Mouse (Mus musculus): Measurements from ENCODE around the gene Btbd19. TPM values are rescaled to one million over a fixed set of nuclear protein-coding genes. Genes with fewer than 3 reads are reported as not detected.

Gene Btbd19
- 10 to 100 TPM; 22.7 to 24.1 TPM for polyA plus RNA-seq (2017; shearing (Covaris generic))

- no peak for ATAC-seq
Observed at GRCm38 (mm10) chr4:117125348-117125909, at the start of gene Btbd19. Gene Btbd19, minus strand, starts transcription at chr4:117125725.

GRCm38 (mm10) chr4:117169936-117170335 lies 44.4 kb upstream of the Btbd19 start:
- ATAC-seq, result no peak

DNA sequence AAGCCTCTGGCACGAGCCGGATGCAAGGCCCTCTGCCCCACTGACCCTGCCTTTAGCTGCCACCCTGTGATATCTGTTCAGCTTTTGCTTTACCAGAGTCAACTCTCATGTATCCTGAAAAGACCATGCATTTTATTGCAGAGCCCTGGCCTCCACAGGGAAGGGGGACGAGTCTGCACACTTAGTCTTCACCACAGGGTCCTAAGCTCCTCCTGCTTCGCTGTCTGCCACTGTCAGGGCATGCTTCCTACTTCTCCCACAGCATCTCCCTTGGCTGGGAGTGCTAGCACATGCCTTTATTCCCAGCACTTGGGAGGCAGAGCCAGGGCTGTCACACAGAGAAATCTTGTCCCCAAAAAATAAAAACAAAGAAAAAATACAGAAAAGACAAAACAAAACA lies 35.7 kb upstream of the Btbd19 start:
- ATAC-seq, result no peak

DNA sequence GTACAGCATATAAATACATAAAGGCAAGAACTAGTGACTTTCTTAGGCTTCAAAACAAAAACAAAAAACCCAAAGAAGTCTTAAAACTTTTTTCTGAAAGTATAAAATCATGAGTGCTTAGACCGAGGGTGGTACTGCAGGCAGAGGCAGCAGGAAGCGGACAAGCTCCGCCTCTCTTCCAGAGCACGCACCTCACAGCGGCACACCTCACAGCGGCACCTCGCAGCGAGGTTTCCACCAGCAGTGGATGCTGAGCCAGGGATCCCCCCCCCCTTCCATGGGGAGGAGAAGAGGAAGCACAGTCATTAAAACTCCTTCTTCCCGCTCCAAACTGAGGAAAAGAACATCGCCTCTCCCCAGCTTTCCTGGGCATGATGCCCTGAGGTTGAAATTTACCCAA lies 34.1 kb upstream of the Btbd19 start:
- no peak for ATAC-seq

DNA sequence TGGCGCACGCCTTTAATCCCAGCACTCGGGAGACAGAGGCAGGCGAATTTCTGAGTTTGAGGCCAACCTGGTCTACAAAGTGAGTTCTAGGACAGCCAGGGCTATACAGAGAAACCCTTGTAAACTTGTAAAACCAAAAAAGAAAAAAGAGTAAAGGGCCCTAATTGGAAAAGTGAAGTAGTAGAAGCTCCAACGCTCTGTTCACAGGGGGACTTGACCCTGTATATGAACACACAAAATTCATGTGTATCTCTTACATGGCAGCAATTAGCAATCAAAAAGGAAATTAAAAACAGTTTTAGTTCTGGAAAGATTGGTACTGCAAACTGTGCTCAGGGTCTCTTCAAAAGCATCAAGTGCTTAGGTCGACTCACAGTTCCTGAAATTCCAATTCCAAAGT lies 30.8 kb upstream of the Btbd19 start:
- no peak for ATAC-seq

- peak; percentile 97 for ATAC-seq
Observed at GRCm38 (mm10) chr4:117155792-117156355, 30.3 kb upstream of the Btbd19 start, which contains the start of gene Rps8. Gene Rps8, minus strand, starts transcription at chr4:117156243.

- ATAC-seq, result no peak
Observed at GRCm38 (mm10) chr4:117155020-117155791, 29.7 kb upstream of the Btbd19 start.

DNA sequence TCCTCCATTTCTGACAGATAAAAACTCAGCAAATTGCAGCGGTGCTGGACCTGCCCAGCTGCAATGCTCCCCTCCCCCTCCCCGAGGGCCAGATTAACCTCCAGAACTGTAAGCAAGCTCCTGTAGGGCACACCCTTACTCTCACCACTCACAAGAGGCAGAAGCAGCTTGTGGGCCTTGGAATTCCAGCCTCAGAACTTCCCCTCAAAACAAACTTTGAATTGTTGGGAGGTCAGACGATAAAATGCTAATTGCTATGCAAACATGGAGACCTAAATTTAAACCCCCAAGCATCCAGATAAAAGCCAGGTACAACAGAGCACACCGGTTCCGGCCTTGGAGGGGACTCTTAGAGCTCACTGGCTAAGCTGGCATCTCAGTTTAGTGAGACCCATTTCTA lies 27.2 kb upstream of the Btbd19 start:
- no peak for ATAC-seq

DNA sequence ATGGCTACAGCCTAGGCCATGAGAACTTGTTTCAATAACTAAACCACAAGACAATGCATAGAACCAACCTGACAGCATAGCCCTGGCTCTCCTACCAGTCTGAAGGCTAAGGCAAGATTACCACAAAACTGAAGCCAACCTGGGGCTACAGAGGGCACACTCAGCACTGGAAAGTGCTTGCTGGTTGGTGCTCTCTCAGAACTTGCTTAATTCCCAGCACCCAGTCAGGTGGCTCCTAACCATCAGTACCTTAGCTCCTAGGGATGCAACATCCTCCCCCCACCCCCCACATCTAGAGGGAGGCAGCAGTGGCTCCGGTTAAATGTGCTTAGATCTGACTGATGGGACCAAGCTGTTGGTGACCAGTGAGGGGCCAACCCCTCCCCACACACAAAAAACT lies 25.9 kb upstream of the Btbd19 start:
- ATAC-seq, result no peak

DNA sequence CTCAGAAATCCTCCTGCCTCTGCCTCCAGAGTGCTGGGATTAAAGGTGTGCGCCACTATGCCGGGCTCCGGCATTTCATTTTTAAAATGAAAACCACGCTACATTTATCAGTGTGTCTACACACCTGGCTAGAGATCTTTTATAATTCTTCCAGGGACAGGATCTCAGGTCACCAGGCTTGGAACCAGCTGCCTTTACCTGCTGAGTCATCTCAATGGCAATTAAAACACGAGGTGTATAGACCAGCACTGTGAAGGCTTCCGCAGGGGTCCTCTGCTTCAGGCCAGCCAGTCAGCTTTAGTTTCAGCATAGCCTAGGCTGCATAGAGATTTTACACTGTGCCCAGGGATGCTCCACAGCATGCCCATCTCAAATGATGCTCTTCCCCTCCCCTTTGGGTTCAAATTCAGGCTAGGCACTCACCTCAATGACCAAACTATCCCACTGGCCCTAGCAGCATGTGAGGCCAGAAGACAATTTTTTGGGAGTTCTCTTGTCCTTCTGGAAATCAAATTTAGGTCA lies 24.7 kb upstream of the Btbd19 start:
- no peak for ATAC-seq

- ATAC-seq, result no peak
Observed at GRCm38 (mm10) chr4:117149291-117150211, 24.0 kb upstream of the Btbd19 start.

GRCm38 (mm10) chr4:117148815-117149214 lies 23.3 kb upstream of the Btbd19 start:
- ATAC-seq, result no peak

GRCm38 (mm10) chr4:117148047-117148713 lies 22.7 kb upstream of the Btbd19 start:
- no peak for ATAC-seq

GRCm38 (mm10) chr4:117146176-117146575 lies 20.7 kb upstream of the Btbd19 start:
- ATAC-seq, result peak; percentile 82

GRCm38 (mm10) chr4:117145248-117145647 lies 19.7 kb upstream of the Btbd19 start:
- no peak for ATAC-seq

DNA sequence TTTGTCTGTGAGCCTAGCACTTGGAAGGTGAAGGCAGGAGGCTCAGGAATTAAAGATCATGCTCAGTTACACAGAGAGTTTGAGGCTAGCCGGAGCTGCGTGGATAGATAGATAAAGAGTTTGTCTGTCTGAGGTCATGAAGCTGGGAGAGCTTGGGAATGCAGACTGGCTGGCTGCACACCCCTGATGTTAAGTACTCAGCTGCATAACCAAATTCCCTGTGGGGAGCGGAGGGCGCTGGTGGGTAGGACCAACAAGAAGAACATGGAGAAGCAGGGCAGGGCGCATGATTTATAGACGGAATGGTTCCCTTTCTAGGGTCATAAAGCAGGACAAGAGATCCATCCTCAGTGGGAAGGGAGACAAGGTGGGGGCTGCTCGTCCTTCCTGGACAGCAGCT lies 17.5 kb upstream of the Btbd19 start:
- ATAC-seq, result no peak

DNA sequence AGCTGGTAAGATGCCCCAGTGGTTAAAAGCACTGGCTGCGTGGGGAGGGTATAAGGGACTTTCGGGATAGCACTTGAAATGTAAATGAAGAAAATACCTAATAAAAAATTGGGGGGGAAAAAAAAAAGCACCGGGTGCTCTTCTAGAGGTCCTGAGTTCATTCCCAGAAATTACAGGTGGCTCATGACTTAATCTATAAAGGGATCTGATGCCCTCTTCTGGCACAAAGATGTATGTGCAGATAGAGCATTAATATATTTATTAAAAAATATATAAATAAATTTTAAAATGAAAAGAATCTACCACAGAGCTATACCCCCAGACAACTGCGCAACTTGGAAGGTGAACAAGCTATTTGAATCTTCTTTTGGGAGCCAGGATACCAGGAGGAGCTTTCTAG lies 15.1 kb upstream of the Btbd19 start:
- ATAC-seq, result no peak

DNA sequence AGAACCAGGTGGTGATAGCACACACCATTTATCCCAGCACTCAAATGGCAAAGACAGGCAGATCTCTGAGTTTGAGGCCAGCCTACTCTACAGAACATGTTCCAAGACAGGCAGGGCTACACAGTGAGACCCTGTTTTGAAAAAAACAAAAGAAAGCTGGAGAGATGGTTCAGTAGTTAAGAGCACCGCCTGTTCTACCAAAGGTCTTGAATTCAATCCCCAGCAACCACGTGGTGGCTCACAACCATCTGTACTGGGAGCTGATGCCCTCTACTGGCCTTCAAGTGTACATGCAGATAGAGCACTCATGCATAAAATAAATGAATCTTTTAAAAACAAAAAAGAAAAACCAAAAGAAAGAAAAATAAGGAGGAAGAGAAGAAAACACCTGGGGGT lies 13.7 kb upstream of the Btbd19 start:
- peak; percentile 80 for ATAC-seq

DNA sequence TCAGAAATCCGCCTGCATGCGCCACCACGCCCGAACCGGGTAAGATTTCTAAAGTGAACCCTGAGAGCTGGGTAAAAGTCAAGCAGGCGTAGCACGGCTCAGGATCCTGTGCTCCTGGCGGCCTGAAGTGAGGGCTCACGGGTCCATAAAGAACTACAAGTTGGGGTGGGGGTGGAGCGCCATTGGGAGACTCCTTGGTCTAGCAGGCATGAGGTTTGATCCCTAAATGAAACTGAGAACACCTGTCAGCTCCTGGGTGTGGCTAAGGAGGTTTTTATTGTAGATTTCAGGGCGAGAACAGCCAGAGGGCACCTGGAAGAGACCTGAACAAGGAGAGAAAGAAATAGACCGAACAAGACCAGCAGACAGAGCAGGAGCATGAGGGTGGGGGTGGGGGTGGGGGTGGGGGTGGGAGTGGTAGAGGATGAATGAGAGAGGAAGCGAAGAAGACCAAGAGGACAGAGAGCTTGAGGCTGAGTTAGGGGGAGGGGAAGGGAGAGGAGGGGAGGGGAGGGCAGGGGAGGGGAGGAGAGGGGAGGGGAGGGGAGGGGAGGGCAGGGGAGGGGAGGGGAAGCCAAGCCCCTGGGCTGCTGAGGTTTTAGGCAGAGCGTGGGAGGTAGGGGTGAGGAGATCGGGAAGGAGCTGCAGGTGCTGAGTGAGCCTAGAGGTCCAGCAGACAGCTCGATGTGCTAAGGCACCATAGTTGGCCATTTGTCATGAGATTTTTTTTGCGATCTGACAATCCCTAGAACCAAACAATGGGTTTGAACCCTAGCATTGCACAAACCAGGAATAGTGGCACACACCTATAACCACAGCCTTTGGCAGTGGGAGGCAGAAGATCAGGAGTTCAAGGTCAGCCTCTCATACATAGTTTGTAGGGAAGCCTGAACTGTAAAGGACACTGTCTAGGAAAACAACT lies 13.0 kb upstream of the Btbd19 start:
- no peak for ATAC-seq

DNA sequence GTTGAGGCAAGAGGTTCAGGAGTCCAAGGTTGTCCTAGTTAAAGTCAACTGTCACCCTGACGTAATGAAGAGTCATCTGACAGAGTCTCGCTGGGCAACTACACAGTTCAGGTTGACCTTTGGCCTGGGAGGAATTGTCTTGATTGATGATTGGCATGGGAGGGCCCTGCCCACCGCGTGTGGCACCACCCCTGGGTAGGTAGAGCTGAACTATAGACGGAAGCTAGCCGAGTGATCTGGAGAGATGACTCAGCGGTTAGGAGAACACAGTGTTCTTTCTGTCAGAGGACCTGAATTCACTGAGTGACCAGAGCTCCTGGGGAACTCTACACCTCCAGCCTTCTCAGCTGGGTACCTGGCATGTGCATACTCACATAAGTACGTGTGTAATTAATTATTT lies 10.5 kb upstream of the Btbd19 start:
- no peak for ATAC-seq

DNA sequence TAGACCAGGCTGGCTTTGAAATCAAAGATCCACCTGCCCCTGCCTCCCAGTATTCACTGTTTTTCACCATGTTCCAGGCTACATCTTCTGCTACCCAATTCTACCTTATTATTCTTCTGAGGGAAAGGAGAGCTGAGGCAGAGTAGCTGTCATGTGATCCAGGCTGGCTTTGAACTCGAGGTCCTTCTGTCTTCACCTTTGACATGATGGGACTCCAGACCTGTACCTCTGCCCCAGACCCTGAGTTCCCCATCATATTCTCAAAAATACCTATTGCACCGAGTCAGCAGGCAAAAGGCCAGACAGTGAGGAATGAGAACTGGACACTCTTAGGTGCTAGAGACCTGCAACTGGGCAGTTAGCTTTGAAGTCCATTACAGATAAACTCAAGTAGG lies 9.1 kb upstream of the Btbd19 start:
- ATAC-seq, result no peak

All from activated CD4-positive, CD25-positive, alpha-beta regulatory T cell, adult 4 months (primary cell).